Mouse (Mus musculus) liver, adult 2 months (tissue): Measurements from ENCODE around the gene Haghl.

Experiments used
- CTCF ChIP-seq: fragments of 200-500 bp; IDR thresholded peaks from 2 replicates; pipeline ENCODE4 v1.5.1; 2011; ENCODE audit warnings: low read depth, low read length, control low read depth
- POLR2A ChIP-seq: fragments of 200-500 bp; IDR thresholded peaks from 2 replicates; pipeline ENCODE4 v1.6.1; 2011; ENCODE audit warnings: low read length, control low read depth; ENCODE audit not compliant: insufficient read depth; ENCODE audit errors: extremely low read depth

DNA sequence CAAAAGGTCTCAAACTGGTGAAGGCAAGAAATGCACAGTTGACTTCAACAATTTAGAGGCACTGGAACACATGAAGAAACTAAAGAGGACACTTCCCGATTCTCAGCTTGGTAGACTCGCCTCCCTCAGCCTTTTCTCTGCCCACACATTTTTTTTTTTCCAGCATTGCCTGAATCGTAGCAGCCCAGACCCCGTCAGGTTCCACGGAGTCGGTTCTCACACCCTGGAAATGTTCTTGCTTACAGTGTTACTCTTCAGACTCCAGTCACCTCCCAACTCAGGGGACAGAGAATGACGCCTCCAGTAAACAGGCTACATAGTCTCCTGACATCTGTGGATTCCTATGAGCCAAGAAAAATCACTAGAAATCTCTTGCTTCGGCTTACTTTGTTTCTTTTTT lies 25.3 kb downstream of the Haghl start:
- TF ChIP-seq POLR2A (no peak), CTCF (no peak)
